ENCODE assay signal across 31 mouse cellular contexts in the genomic region with DNA sequence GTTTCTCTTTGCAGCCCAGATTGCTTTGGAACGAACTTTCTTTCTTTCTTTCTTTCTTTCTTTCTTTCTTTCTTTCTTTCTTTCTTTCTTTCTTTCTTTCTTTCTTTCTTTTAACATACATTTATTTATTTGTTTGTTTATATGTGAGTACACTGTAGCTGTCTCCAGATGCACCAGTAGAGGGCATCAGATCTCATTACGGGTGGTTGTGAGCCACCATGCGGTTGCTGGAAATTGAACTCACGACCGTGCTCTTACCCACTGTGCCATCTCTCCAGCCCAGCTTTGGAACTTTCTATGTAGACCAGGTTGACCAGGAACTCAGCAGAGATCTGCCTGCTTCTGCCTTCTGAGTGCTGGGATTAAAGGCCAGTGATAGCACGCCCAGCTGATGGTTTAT. TPM values are rescaled to one million over a fixed set of nuclear protein-coding genes. Genes with fewer than 3 reads are reported as not detected.
DNase-seq lines count a peak whose midpoint lies in the region; ATAC-seq and TF ChIP-seq lines count a peak whose summit lies in the region.
"Not testable (repeated sequence)": the region's sequence is repeated elsewhere in the genome, so short reads cannot be mapped to it uniquely, and the experiment has no call there.
"Had no signal": no experiment of that assay in that cellular context is flagged by ENCODE, and none has a peak within 500 bp of the region (broad histone marks: within the 10 kb centered on the region; RNA-seq: fewer than 3 reads in every experiment).

No protein-coding gene starts in this region.

- TF ChIP-seq POLR2A in CH12.LX (IDR thresholded peaks at IDR 0.05; ENCODE audit: low read depth, low read length) = not testable (repeated sequence)

- H3K4me1 ChIP-seq in CH12.LX (ENCODE audit: control insufficient read depth in 1 of 2, insufficient read depth in 2 of 2); kidney, postnatal 0 days (replicated peaks; ENCODE audit: insufficient read depth, low read length); liver, postnatal 0 days (ENCODE audit: insufficient read depth): not testable (repeated sequence)

- dilution Hi-C loops in CH12.LX (cut with MboI; ENCODE audit: extremely low pct_ligation_motif_present, extremely low pct_unique_long_range_greater_than_20kb, low sequenced_read_pairs) = not testable (repeated sequence)

- not testable (repeated sequence) for H3K9me3 ChIP-seq in CH12.LX (replicated peaks; ENCODE audit: low read length); kidney, postnatal 0 days (replicated peaks; ENCODE audit: low read length); liver, postnatal 0 days (ENCODE audit: low read length)

- not testable (repeated sequence) for H3K4me3 ChIP-seq in CH12.LX (replicated peaks in 1 of 3; ENCODE audit: low read depth in 2 of 3, low read length in 2 of 3, poor library complexity in 1 of 3); kidney, postnatal 0 days (replicated peaks; ENCODE audit: low read depth, low read length); liver, postnatal 0 days (ENCODE audit: low read depth, low read length)

- not testable (repeated sequence) for TF ChIP-seq RAD21 in CH12.LX (IDR thresholded peaks at IDR 0.05; ENCODE audit: low read depth, low read length)

- TF ChIP-seq EP300 in CH12.LX (IDR thresholded peaks at IDR 0.05; ENCODE audit: low read length); liver, postnatal 0 days (IDR thresholded peaks at IDR 0.05; ENCODE audit: low read depth): not testable (repeated sequence)

- ATAC-seq in kidney, postnatal 0 days (replicated peaks; ENCODE audit: low FRiP score, low read depth); liver, postnatal 0 days: not testable (repeated sequence)

- not testable (repeated sequence) for H3K79me2 ChIP-seq in CH12.LX (replicated peaks; ENCODE audit: control insufficient read depth, extremely low read depth, insufficient read depth, poor library complexity, severe bottlenecking)

- not testable (repeated sequence) for H3K9ac ChIP-seq in CH12.LX (ENCODE audit: insufficient read depth, low read depth); kidney, postnatal 0 days (ENCODE audit: low read depth, low read length); liver, postnatal 0 days (replicated peaks)

- H3K27me3 ChIP-seq in CH12.LX (replicated peaks); kidney, postnatal 0 days (ENCODE audit: insufficient read depth, low read length): not testable (repeated sequence)
- H3K27me3 ChIP-seq in liver, postnatal 0 days (ENCODE audit: insufficient read depth, low read length) = peaks cover 34% of the 10 kb centered on the region

- H3K27ac ChIP-seq in CH12.LX (ENCODE audit: insufficient read depth, low read depth); kidney, postnatal 0 days; liver, postnatal 0 days (ENCODE audit: low read depth): not testable (repeated sequence)

- TF ChIP-seq CTCF in CH12.LX (conservative IDR thresholded peaks at IDR 0.05 in 1 of 2, IDR thresholded peaks at IDR 0.05 in 1 of 2; ENCODE audit: low read depth in 2 of 2, low read length in 2 of 2) = peak in 1 of 2 experiments; percentile 55; a peak in 2 of 4 replicates
- TF ChIP-seq CTCF in kidney, postnatal 0 days (IDR thresholded peaks at IDR 0.05; ENCODE audit: low read depth) = peak; percentile 18; the same call in 1 of the 2 replicates
- TF ChIP-seq CTCF in liver, postnatal 0 days (IDR thresholded peaks at IDR 0.05; ENCODE audit: low read depth) = peak; percentile 33; the same call in 1 of the 2 replicates

- WGBS in kidney, postnatal 0 days = 73% methylated on average over 6 of the region's 6 CpGs
- 55% methylated on average over 6 of the region's 6 CpGs for WGBS in liver, postnatal 0 days (ENCODE audit: insufficient replicate concordance)

- peak; percentile 7 for DNase-seq in 416B (ENCODE audit: low read depth)
- not testable (repeated sequence) for DNase-seq in CH12.LX (ENCODE audit: extremely low read depth); kidney, postnatal 0 days (ENCODE audit: low spot score); liver, postnatal 0 days
- peak; percentile 22 for DNase-seq in ES-CJ7 (ENCODE audit: low read depth, low spot score)
- DNase-seq in ZHBTc4 (ENCODE audit: low read depth, low spot score) = peak; percentile 43
- peak; percentile 17 for DNase-seq in induced T-regulatory cell, adult 2 months (ENCODE audit: low read depth)

- not testable (repeated sequence) for H3K36me3 ChIP-seq in CH12.LX (replicated peaks in 1 of 2; ENCODE audit: control insufficient read depth in 1 of 2, insufficient read depth in 1 of 2, low read length in 1 of 2); kidney, postnatal 0 days (ENCODE audit: insufficient read depth, low read length); liver, postnatal 0 days (replicated peaks; ENCODE audit: insufficient read depth, low read length)

- not testable (repeated sequence) for H3K4me2 ChIP-seq in CH12.LX (ENCODE audit: insufficient read depth, low read depth, poor library complexity, severe bottlenecking); kidney, postnatal 0 days (ENCODE audit: low read length); liver, postnatal 0 days (ENCODE audit: low read depth, low read length)

- in situ Hi-C loops in CH12.LX (cut with MboI; ENCODE audit: low pct_ligation_motif_present, low pct_unique_long_range_greater_than_20kb, low sequenced_read_pairs) = loop anchor here (25.0 kb wide), 1 partner anchor 194 kb away; no protein-coding TSS in a partner anchor

TF ChIP-seq in CH12.LX, 34 proteins besides CTCF, POLR2A, EP300 and RAD21:
- TF ChIP-seq SMC3 (IDR thresholded peaks at IDR 0.05; ENCODE audit: low read depth, low read length) = peak; percentile 20; the same call in 1 of the 2 replicates
TF ChIP-seq in CH12.LX: peak in this region for 1; not testable (repeated sequence) for 33.

RNA-seq across cellular contexts. Expression of a gene that starts 1.7 kb away (rescaled TPM):
- not detected in 2 replicates for total RNA-seq in CH12.LX (2012; rRNA removed)
- not detected in 2 replicates for total RNA-seq in CH12.LX (2014; rRNA removed)
- polyA plus RNA-seq in CH12.LX (2012; ENCODE audit: insufficient read length, low read depth) = not detected in 2 replicates
- polyA plus RNA-seq in kidney, postnatal 0 days (2015; fragmentation: Nextera tagmentation; extraction: Ambion mirVana) = 0.41 and 0.59 TPM in 2 replicates
- polyA plus RNA-seq in liver, postnatal 0 days (2015; fragmentation: Nextera tagmentation; extraction: Ambion mirVana) = 0.06 TPM in 1 of 2 replicates, not detected in the other
- total RNA-seq: G1E; gastrocnemius, adult 18-20 months; gastrocnemius, postnatal 36 days; granulocyte monocyte progenitor cell, adult 5-6 weeks; hematopoietic stem cell, adult 5-6 weeks had no signal
- polyA plus RNA-seq: C2C12; G1E; inflammation-experienced regulatory T-cells, adult 6 months had no signal

RNA-seq across cellular contexts. Expression of a gene that starts 8.6 kb away (rescaled TPM):
- not detected in 2 replicates for total RNA-seq in CH12.LX (2012; rRNA removed)
- not detected in 2 replicates for total RNA-seq in CH12.LX (2014; rRNA removed)
- polyA plus RNA-seq in CH12.LX (2012; ENCODE audit: insufficient read length, low read depth) = not detected in 2 replicates
- not detected in 2 replicates for polyA plus RNA-seq in kidney, postnatal 0 days (2015; fragmentation: Nextera tagmentation; extraction: Ambion mirVana)
- polyA plus RNA-seq in liver, postnatal 0 days (2015; fragmentation: Nextera tagmentation; extraction: Ambion mirVana) = not detected in 2 replicates
- total RNA-seq: adrenal gland, adult 18-20 months; adrenal gland, postnatal 10 days; adrenal gland, postnatal 36 days; gastrocnemius, adult 18-20 months; gastrocnemius, postnatal 10 days; gastrocnemius, postnatal 36 days; granulocyte monocyte progenitor cell, adult 5-6 weeks; heart, adult 8-10 months; heart, postnatal 25 days had no signal
- polyA plus RNA-seq: embryonic facial prominence, embryonic 11.5 days; embryonic facial prominence, embryonic 14.5 days; forebrain, embryonic 10.5 days; forebrain, embryonic 13.5 days; forebrain, embryonic 16.5 days; G1E; heart, embryonic 11.5 days; heart, embryonic 14.5 days; heart, postnatal 0 days; hindbrain, embryonic 12.5 days; hindbrain, embryonic 15.5 days; inflammation-experienced regulatory T-cells, adult 6 months; intestine, embryonic 16.5 days had no signal

RNA-seq across cellular contexts. Expression of a gene that starts 10.3 kb away (rescaled TPM):
- total RNA-seq in CH12.LX (2012; rRNA removed) (not detected in 2 replicates), CH12.LX (2014; rRNA removed) (not detected in 2 replicates)
- not detected in 2 replicates for polyA plus RNA-seq in CH12.LX (2012; ENCODE audit: insufficient read length, low read depth)
- not detected in 2 replicates for polyA plus RNA-seq in kidney, postnatal 0 days (2015; fragmentation: Nextera tagmentation; extraction: Ambion mirVana)
- not detected in 2 replicates for polyA plus RNA-seq in liver, postnatal 0 days (2015; fragmentation: Nextera tagmentation; extraction: Ambion mirVana)
- total RNA-seq: adrenal gland, adult 18-20 months; adrenal gland, postnatal 10 days; adrenal gland, postnatal 36 days; G1E; gastrocnemius, adult 18-20 months; gastrocnemius, postnatal 10 days; gastrocnemius, postnatal 36 days; granulocyte monocyte progenitor cell, adult 5-6 weeks; heart, adult 8-10 months; heart, postnatal 25 days; hematopoietic stem cell, adult 5-6 weeks had no signal
- polyA plus RNA-seq: C2C12; embryonic facial prominence, embryonic 11.5 days; embryonic facial prominence, embryonic 14.5 days; forebrain, embryonic 10.5 days; forebrain, embryonic 13.5 days; forebrain, embryonic 16.5 days; G1E; heart, embryonic 11.5 days; heart, embryonic 14.5 days; heart, postnatal 0 days; hindbrain, embryonic 12.5 days; hindbrain, embryonic 15.5 days; inflammation-experienced regulatory T-cells, adult 6 months; intestine, embryonic 16.5 days had no signal

RNA-seq across cellular contexts. Expression of a gene that starts 10.4 kb away (rescaled TPM):
- total RNA-seq in CH12.LX (2012; rRNA removed) (not detected in 2 replicates), CH12.LX (2014; rRNA removed) (not detected in 2 replicates)
- not detected in 2 replicates for polyA plus RNA-seq in CH12.LX (2012; ENCODE audit: insufficient read length, low read depth)
- polyA plus RNA-seq in kidney, postnatal 0 days (2015; fragmentation: Nextera tagmentation; extraction: Ambion mirVana) = not detected in 2 replicates
- polyA plus RNA-seq in liver, postnatal 0 days (2015; fragmentation: Nextera tagmentation; extraction: Ambion mirVana) = not detected in 2 replicates
- total RNA-seq: adrenal gland, adult 18-20 months; adrenal gland, postnatal 10 days; adrenal gland, postnatal 36 days; G1E; gastrocnemius, adult 18-20 months; gastrocnemius, postnatal 10 days; gastrocnemius, postnatal 36 days; granulocyte monocyte progenitor cell, adult 5-6 weeks; heart, adult 8-10 months; heart, postnatal 25 days; hematopoietic stem cell, adult 5-6 weeks had no signal
- polyA plus RNA-seq: C2C12; embryonic facial prominence, embryonic 11.5 days; embryonic facial prominence, embryonic 14.5 days; forebrain, embryonic 13.5 days; forebrain, embryonic 16.5 days; G1E; heart, embryonic 11.5 days; heart, embryonic 14.5 days; heart, postnatal 0 days; hindbrain, embryonic 12.5 days; inflammation-experienced regulatory T-cells, adult 6 months; intestine, embryonic 16.5 days had no signal

RNA-seq across cellular contexts. Expression of a gene that starts 18.8 kb away (rescaled TPM):
- total RNA-seq in CH12.LX (2012; rRNA removed) = 37.6 and 38.8 TPM in 2 replicates
- total RNA-seq in CH12.LX (2014; rRNA removed) = 25.8 and 33.1 TPM in 2 replicates
- polyA plus RNA-seq in CH12.LX (2012; ENCODE audit: insufficient read length, low read depth) = 75.9 and 76.7 TPM in 2 replicates
- polyA plus RNA-seq in kidney, postnatal 0 days (2015; fragmentation: Nextera tagmentation; extraction: Ambion mirVana) = 140 and 145 TPM in 2 replicates
- 117 TPM in 2 replicates for polyA plus RNA-seq in liver, postnatal 0 days (2015; fragmentation: Nextera tagmentation; extraction: Ambion mirVana)
